Mouse (Mus musculus): ENCODE results near the gene Banf2.
A peak's percentile ranks its signal among the peaks of the same experiment; 100 is the strongest.

Gene Banf2

GRCm38 (mm10) chr2:144025361-144025760, 7.5 kb upstream of the Banf2 start:
- DNase-seq (ENCODE audit: low spot score in 2 of 2): no peak

- DNase-seq (ENCODE audit: low spot score in 2 of 2): no peak
Observed at GRCm38 (mm10) chr2:144026456-144026855, 6.4 kb upstream of the Banf2 start.

DNA sequence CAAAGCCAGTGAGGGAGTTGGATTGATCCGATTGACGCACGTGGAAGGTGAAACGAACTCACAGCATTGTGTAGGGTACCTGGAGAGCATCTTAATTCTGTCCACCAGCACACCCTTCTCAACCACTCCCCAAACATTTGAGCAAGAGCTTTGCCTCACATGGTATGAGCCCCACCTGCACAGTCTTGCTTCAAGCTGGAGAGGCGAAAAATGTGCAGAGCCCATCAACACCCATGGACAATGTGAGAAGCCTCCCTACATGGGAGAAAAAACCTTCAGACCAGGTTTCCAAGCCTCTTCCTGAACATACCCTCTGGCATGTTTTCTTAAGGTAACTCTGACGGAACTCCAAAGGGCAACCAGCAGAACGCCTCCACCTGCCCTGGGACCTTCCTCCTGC, 2.1 kb upstream of the Banf2 start:
- no peak for DNase-seq (ENCODE audit: low spot score in 2 of 2)

DNA sequence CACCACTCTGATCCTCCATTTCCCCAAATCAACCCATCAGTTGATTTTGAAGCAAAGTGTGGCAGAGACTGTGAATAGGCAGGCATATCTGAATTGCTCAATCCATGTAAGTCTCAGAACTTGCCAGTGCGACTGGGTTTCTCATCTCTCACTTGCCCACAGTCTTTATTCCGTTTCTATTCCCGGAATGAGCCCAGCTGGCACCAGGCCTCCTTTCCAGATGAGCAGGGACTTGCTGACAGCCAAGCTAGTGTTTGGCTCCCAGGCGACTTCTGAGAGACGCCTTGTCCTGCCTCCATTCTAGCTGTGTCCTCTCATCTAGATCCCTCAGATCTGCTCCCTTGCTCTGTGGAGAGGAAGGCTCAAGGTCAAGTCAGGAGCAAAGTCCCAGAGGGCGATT, 11.9 kb downstream of the Banf2 start:
- peak; percentile 73 to 88 for DNase-seq (ENCODE audit: low spot score in 2 of 2)

DNA sequence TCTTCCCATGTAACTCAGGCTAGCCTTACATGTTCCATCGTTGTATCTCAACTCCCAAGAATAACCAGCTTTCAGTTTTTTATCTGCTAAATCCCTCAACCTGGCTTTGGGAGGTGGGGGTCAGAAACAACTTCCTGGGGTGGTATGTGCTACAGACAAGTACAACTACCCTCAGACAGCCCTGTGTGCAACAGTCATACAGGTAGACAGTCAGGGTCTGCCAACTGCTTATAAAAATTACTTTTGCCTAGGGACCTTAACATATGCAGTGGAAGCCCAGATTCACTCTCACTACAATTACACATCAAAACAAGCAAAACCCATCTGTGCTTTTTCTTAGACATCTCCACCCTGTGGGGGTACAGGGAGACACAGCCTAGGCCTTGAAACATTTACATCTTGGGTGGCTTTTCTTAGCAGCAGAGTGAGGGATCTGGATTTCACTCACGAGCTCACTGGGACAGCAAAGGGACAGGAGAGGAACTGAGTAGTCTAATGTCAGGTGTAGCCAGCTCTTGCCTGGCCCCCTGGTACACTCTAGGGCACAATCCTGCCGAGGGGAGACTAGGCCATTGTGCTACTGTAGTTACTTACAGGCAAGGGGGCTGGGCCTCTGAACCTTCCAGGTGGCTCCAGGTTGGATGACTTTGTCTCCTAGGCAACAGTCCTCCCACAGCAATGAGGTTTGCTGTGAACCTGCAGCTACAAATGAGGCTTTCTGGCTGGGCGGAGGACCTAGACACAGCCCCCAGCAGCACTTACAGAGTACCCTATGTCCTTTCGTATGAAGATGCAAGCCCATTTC, 13.1 kb downstream of the Banf2 start:
- DNase-seq (ENCODE audit: low spot score in 2 of 2): peak; percentile 22 to 34

- no peak for DNase-seq (ENCODE audit: low spot score in 2 of 2)
Observed at GRCm38 (mm10) chr2:144046916-144047315, 14.1 kb downstream of the Banf2 start.

DNA sequence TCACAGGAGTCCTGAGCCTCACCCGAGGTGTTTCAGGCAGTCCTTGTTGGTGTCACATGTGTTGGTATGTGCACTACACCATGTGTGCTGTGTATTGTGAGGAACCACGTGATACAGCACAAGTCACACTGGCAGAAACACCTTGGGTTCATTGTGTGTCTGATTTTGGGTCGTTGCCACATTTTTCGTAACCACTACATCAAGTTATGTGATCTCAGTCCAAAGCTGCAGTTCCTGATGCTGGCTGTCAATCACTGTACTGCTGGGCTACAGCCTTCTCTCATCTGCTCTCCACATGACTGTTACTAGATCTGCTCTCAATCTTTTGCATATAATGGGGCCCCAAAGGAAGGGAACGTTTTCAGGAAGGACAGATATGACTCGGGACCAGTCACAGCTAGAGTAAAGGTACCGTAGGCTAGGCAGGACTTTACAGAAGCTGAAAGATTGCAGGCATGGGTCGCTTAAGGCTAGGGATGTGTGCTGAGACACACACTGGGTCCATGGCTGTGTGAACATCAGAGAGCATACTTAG, 17.4 kb downstream of the Banf2 start:
- no peak for DNase-seq (ENCODE audit: low spot score in 2 of 2)

- DNase-seq (ENCODE audit: low spot score in 2 of 2): no peak
Observed at GRCm38 (mm10) chr2:144050861-144051260, 18.0 kb downstream of the Banf2 start.

DNA sequence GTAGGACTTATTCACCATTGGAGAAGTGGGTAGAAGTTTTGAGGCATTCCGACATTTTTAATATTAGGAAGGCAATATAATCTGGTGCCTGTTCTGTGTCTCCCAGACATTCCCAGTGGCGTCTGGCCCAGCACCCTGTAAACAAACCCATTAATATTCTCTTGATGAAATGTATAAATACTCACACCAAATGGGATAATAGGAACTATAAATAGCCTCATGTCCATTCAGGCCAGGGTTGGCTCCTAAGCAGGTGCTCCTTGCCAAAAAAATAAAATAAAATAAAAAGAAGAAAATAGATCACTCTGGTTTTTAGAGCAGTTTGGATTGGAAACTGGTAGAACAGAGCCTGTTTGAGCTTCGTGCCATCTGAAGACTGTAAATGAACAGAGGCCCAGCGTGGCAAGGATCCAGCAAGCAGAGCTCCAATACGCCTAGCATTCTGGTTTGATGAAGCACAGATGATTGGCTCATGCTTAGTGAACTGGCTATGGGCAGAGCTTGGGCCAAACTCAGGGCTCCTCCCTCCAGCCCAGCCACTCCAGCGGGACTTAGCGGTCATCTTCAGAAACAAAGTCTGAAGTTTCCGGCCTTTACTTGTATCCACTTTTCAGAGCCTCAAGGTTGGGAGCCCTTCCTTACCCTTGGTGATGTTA, 19.7 kb downstream of the Banf2 start:
- peak; percentile 38 for DNase-seq (ENCODE audit: low spot score in 2 of 2)

DNA sequence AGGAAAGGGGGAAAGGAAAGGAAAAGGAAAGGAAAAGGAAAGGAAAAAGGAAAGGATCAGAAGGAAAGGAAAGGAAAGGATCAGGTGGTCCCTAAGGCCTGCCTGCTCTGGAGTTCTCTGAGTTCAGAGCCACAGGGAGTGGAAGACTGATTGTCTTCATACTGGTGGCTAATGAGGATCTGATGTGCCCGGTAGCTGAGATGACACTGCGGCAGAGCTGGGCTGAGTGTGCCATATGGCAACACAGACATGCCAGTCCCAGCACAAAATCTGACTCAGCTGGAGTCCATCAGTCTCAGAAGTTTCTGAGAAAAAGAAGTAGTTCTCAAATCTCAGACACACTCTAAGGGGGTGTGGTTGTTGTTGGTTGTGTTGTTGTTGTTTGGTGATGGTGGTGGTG, 24.9 kb downstream of the Banf2 start:
- no peak for DNase-seq (ENCODE audit: low spot score in 2 of 2)

- no peak for DNase-seq (ENCODE audit: low spot score in 2 of 2)
Observed at GRCm38 (mm10) chr2:144061701-144062100, 28.8 kb downstream of the Banf2 start.

GRCm38 (mm10) chr2:144065499-144065898, 32.6 kb downstream of the Banf2 start:
- no peak for DNase-seq (ENCODE audit: low spot score in 2 of 2)

GRCm38 (mm10) chr2:144069663-144070062, 36.8 kb downstream of the Banf2 start:
- DNase-seq (ENCODE audit: low spot score in 2 of 2): no peak

- DNase-seq (ENCODE audit: low spot score in 2 of 2): no peak
Observed at GRCm38 (mm10) chr2:144070479-144070878, 37.6 kb downstream of the Banf2 start.

GRCm38 (mm10) chr2:144072642-144073041, 39.8 kb downstream of the Banf2 start:
- no peak for DNase-seq (ENCODE audit: low spot score in 2 of 2)

DNA sequence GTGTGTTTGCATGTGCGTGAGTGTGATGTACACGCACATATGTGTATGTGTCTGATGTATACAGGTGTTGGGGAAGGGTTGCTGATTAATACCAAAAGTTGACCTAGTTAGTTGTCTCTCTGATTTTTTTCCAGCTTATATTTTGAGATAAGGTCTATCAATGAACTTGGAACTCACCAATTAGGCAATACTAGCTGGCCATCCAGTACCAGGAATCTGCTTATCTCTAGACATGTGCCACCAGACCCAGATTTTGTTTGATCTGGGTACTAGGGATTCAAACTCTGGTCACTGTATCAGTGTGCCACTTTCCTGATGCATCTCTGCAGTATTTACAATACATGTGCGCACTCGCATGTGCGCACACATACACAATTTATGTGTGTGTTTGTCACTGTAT, 41.2 kb downstream of the Banf2 start:
- DNase-seq (ENCODE audit: low spot score in 2 of 2): no peak

- no peak for DNase-seq (ENCODE audit: low spot score in 2 of 2)
Observed at GRCm38 (mm10) chr2:144076625-144077024, 43.8 kb downstream of the Banf2 start.

DNA sequence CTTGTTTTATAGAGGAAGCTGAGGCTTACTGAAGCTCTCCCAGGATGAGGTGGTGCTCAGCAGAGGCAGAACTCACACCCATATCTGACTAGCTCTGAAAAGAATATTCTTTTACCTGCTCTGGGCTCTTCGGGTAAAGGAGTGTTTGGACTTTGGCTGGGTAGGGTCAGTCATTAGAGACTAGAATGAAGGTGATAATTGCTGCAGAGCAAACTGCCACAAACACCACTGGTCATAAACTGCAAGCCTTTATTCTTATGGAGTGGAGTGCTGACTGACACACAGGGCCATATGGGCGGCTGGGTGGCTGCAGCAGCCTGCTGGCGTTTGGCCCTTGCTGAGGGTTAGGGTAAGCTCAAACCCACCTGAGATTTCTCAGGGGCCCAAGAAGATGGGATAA, 46.0 kb downstream of the Banf2 start:
- DNase-seq (ENCODE audit: low spot score in 2 of 2): no peak

- DNase-seq (ENCODE audit: low spot score in 2 of 2): no peak
Observed at GRCm38 (mm10) chr2:144086183-144086847, 53.5 kb downstream of the Banf2 start.

DNA sequence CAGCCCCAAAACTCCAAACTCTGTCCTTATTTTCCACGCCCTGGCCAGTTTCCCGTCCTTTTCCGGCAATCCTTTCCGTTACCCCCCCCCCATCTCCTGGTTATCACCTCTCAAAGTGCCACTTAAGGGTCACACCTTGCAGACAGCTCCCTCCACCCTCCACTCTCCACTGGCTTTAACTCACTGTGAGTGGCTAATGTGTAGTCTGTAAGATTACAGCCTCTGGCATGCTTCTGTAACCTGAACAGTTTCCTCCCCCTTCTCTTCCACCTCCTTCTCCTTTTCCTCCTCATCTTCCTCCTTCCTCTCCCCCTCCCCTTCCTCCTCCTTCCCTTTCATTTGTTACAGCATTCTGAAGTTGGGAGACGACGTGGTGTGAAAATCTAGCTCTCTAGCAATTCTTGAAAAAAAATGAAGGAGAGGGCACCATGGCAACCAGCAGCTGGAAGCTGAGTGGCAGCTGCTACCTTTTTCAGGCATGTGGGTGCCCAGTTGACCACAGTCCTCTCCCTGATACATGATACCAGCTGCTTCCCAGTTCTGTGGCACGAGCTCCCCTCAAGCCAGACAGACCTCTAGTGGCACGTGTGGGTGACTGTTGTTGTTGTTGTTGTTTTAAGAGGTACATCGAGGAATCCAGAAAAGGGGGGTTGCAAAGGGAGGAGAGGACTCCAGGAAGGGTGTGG, 55.2 kb downstream of the Banf2 start:
- no peak for DNase-seq (ENCODE audit: low spot score in 2 of 2)

DNA sequence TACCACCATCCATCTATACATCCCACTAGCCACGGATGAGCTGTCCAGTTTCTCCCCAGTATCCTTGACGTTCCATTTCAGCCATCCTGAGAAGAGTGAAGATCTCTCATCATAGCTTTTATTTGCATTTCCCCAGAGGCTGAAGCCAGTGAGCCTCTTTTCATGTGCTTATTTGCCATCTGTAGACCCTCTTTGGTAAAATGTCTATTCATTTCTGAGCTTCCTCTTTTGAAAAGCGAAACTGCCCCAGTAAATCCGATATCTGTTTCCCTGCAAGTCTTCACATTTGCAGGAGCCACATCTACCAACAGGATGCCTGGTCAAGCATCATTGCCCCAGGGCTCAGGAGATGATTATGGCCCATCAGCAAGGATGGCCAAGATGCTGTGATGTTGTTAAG, 59.9 kb downstream of the Banf2 start:
- DNase-seq (ENCODE audit: low spot score in 2 of 2): no peak

DNA sequence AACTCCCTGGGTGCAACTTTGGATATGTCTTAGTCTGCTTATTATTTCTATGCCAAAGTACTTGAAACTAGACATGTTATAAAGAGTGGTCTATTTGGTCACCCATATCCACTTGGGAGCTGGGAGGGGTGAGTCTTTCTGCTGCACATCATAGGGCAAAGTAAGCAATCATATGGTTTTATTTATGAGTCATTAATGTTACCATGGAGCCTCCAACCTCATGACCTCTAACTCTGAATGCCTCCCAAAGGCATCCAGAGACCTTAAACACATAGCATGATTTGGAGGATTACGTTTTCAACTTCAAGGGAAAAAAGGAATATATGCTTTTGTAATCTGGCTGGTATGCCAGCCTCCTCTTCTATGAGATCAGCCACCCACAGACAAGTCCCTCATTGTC, 61.9 kb downstream of the Banf2 start:
- no peak for DNase-seq (ENCODE audit: low spot score in 2 of 2)
